Mouse (Mus musculus) myocyte (in vitro differentiated cells): Measurements from ENCODE around the gene Tfap2c.

Source experiments
- POLR2A ChIP-seq: IDR thresholded peaks from one replicate; pipeline ENCODE4 v1.6.1; 2011; ENCODE audit warnings: low read depth, mild to moderate bottlenecking, control low read depth, moderate library complexity; ENCODE audit not compliant: insufficient read length
- TCF12 ChIP-seq: IDR thresholded peaks from one replicate; pipeline ENCODE4 v1.6.1; 2011; ENCODE audit warnings: mild to moderate bottlenecking, control low read depth; ENCODE audit not compliant: poor library complexity, insufficient read depth, severe bottlenecking
- TCF3 ChIP-seq: IDR thresholded peaks from one replicate; pipeline ENCODE4 v1.6.1; 2011; ENCODE audit warnings: low read depth, control low read depth; ENCODE audit not compliant: insufficient read length
- USF1 ChIP-seq: IDR thresholded peaks from one replicate; pipeline ENCODE4 v1.6.1; 2011; ENCODE audit warnings: low read depth, mild to moderate bottlenecking, control low read depth, moderate library complexity

- no peak for TF ChIP-seq TCF3
- no peak for TF ChIP-seq POLR2A
- no peak for TF ChIP-seq TCF12
- TF ChIP-seq USF1 = no peak
These were observed 48.5 kb downstream of the Tfap2c start for GRCm38 (mm10) chr2:172597881-172598280.
